In genomic region chr13:89739696-89740242, GRCm38 (mm10) we compare ENCODE assay signal across 8 mouse cellular contexts. TPM values are rescaled to one million over a fixed set of nuclear protein-coding genes. Genes with fewer than 3 reads are reported as not detected.
DNase-seq lines count a peak whose midpoint lies in the region; ATAC-seq and TF ChIP-seq lines count a peak whose summit lies in the region.

No protein-coding gene starts in this region.

- peak overlapping the region; percentile 78 for H3ac ChIP-seq in C2C12 (ENCODE audit: control insufficient read depth, insufficient read length, low read depth)

- no peak for ATAC-seq in embryonic facial prominence, embryonic 14.5 days (ENCODE audit: low read depth)
- ATAC-seq in limb, embryonic 13.5 days (ENCODE audit: low FRiP score, low read depth): no peak
- peak; percentile 32 for ATAC-seq in neural tube, embryonic 14.5 days (ENCODE audit: low read depth)

- DNase-seq in heart, adult 11 months: peak; percentile 88
- DNase-seq in heart, postnatal 25 days (ENCODE audit: low spot score): no peak
- DNase-seq in embryonic facial prominence, embryonic 14.5 days (ENCODE audit: low spot score): no peak
- DNase-seq in MN1 (ENCODE audit: low spot score): no peak
- DNase-seq in kidney, adult 8-10 months: no peak

- no peaks in the 10 kb centered on the region for H3K9me3 ChIP-seq in embryonic facial prominence, embryonic 14.5 days (ENCODE audit: control insufficient read depth, low read length)
- H3K9me3 ChIP-seq in limb, embryonic 13.5 days: no peaks in the 10 kb centered on the region
- H3K9me3 ChIP-seq in neural tube, embryonic 14.5 days (ENCODE audit: control insufficient read depth, low read length): no peaks in the 10 kb centered on the region

- WGBS in embryonic facial prominence, embryonic 14.5 days: 0% methylated on average over 24 of the region's 24 CpGs
- under 1% methylated on average over 24 of the region's 24 CpGs for WGBS in limb, embryonic 13.5 days
- WGBS in neural tube, embryonic 14.5 days: 0% methylated on average over 24 of the region's 24 CpGs

- peaks cover 53% of the 10 kb centered on the region for H3K79me2 ChIP-seq in C2C12 (ENCODE audit: control insufficient read depth, insufficient read depth)

- intact Hi-C loops in heart, postnatal 25 days (cut with DNase I): loop anchor here (5.0 kb wide), 1 partner anchor 348 kb away; the partner anchor contains the start of genes Tmem167 and Xrcc4

- TF ChIP-seq CTCF in C2C12 (IDR thresholded peaks at IDR 0.05; ENCODE audit: control insufficient read depth, insufficient read depth, insufficient read length): no peak

- H3K36me3 ChIP-seq in C2C12 (ENCODE audit: control insufficient read depth, insufficient read depth): no peaks in the 10 kb centered on the region
- 0 out of 2 replicates have a peak, but pooled peaks cover 3% of the 10 kb centered on the region for H3K36me3 ChIP-seq in embryonic facial prominence, embryonic 14.5 days (ENCODE audit: control insufficient read depth, insufficient read depth, low read length)
- H3K36me3 ChIP-seq in limb, embryonic 13.5 days: no peaks in the 10 kb centered on the region
- H3K36me3 ChIP-seq in neural tube, embryonic 14.5 days (ENCODE audit: control insufficient read depth, insufficient read depth, low read length): no peaks in the 10 kb centered on the region

- no peaks in the 10 kb centered on the region for H3K27me3 ChIP-seq in C2C12 (ENCODE audit: control insufficient read depth, insufficient read depth, insufficient read length)
- no peaks in the 10 kb centered on the region for H3K27me3 ChIP-seq in embryonic facial prominence, embryonic 14.5 days (replicated peaks; ENCODE audit: control insufficient read depth, insufficient read depth, low read length)
- H3K27me3 ChIP-seq in limb, embryonic 13.5 days: no peaks in the 10 kb centered on the region
- peaks cover 4% of the 10 kb centered on the region; the same call in 1 of the 2 replicates for H3K27me3 ChIP-seq in neural tube, embryonic 14.5 days (ENCODE audit: control insufficient read depth, insufficient read depth, low read length)

- H3K9ac ChIP-seq in embryonic facial prominence, embryonic 14.5 days (ENCODE audit: low read depth, low read length): peak overlapping the region; percentile 92
- peak overlapping the region; percentile 94 for H3K9ac ChIP-seq in limb, embryonic 13.5 days
- H3K9ac ChIP-seq in neural tube, embryonic 14.5 days (replicated peaks; ENCODE audit: low read depth, low read length): peak overlapping the region; percentile 46; the same call in 1 of the 2 replicates

- peaks cover 28% of the 10 kb centered on the region for H3K79me3 ChIP-seq in C2C12 (ENCODE audit: low read depth)

- peak overlapping the region; percentile 95 for H3K27ac ChIP-seq in embryonic facial prominence, embryonic 14.5 days (replicated peaks; ENCODE audit: low read depth, low read length)
- peak overlapping the region; percentile 96 for H3K27ac ChIP-seq in limb, embryonic 13.5 days
- H3K27ac ChIP-seq in neural tube, embryonic 14.5 days (ENCODE audit: low read depth, low read length): peak overlapping the region; percentile 6; the same call in 1 of the 2 replicates

- peak overlapping the region; percentile 84 for H3K4me2 ChIP-seq in embryonic facial prominence, embryonic 14.5 days (ENCODE audit: low read depth, low read length)
- H3K4me2 ChIP-seq in limb, embryonic 13.5 days (replicated peaks): peak overlapping the region; percentile 85
- peak overlapping the region; percentile 93 for H3K4me2 ChIP-seq in neural tube, embryonic 14.5 days (ENCODE audit: low read depth, low read length)

- H3K4me3 ChIP-seq in C2C12 (ENCODE audit: insufficient read depth, poor library complexity, severe bottlenecking): peak overlapping the region; percentile 59
- peak overlapping the region; percentile 72 for H3K4me3 ChIP-seq in embryonic facial prominence, embryonic 14.5 days (ENCODE audit: low read depth, low read length)
- peak overlapping the region; percentile 80 for H3K4me3 ChIP-seq in limb, embryonic 13.5 days
- peak overlapping the region; percentile 49 for H3K4me3 ChIP-seq in neural tube, embryonic 14.5 days (ENCODE audit: low read depth, low read length)

- H3K4me1 ChIP-seq in embryonic facial prominence, embryonic 14.5 days (ENCODE audit: control insufficient read depth, insufficient read depth, low read length): peaks cover 12% of the 10 kb centered on the region
- H3K4me1 ChIP-seq in limb, embryonic 13.5 days: peaks cover 27% of the 10 kb centered on the region
- peaks cover 7% of the 10 kb centered on the region; the same call in 1 of the 2 replicates for H3K4me1 ChIP-seq in neural tube, embryonic 14.5 days (ENCODE audit: control insufficient read depth, insufficient read depth, low read length)

TF ChIP-seq in C2C12, 6 proteins besides CTCF, POLR2A, EP300 and RAD21:
- TF ChIP-seq MYOD1 (IDR thresholded peaks at IDR 0.05; ENCODE audit: control insufficient read depth, insufficient read length, low read depth): no peak
- peak; percentile 3 for TF ChIP-seq MAX (IDR thresholded peaks at IDR 0.05)

RNA-seq across cellular contexts. Expression of gene Vcan, which starts 2.5 kb away (rescaled TPM):
- 10 to 100 TPM; 11.4 to 11.7 TPM for total RNA-seq in heart, postnatal 25 days (2021)
- 19.6 TPM for polyA plus RNA-seq in C2C12 (2012; fragmentation: generic; extraction: Trizol)
- 115 and 134 TPM in 2 replicates for polyA plus RNA-seq in embryonic facial prominence, embryonic 14.5 days (2014; fragmentation: Nextera tagmentation; extraction: Ambion mirVana)
- polyA plus RNA-seq in limb, embryonic 13.5 days (2015; fragmentation: Nextera tagmentation; extraction: Ambion mirVana): 141 and 144 TPM in 2 replicates
- polyA plus RNA-seq in neural tube, embryonic 14.5 days (2014; fragmentation: Nextera tagmentation; extraction: Ambion mirVana): 17.9 and 19.8 TPM in 2 replicates

Comparison
In these comparisons a context has a peak if more than half of its experiments do, and no peak if none do; other contexts are left out.
1. H3K27ac ChIP-seq: peak in every context shown above with its lines; median percentile 96 in limb, embryonic 13.5 days; 95 in embryonic facial prominence, embryonic 14.5 days; 6 in neural tube, embryonic 14.5 days.